In genomic region chr8:119888012-119888411, GRCm38 (mm10) we compare ENCODE assay signal across 28 mouse cellular contexts. TPM values are rescaled to one million over a fixed set of nuclear protein-coding genes. Genes with fewer than 3 reads are reported as not detected.
DNase-seq lines count a peak whose midpoint lies in the region; ATAC-seq and TF ChIP-seq lines count a peak whose summit lies in the region.
"Had no signal": no experiment of that assay in that cellular context is flagged by ENCODE, and none has a peak within 500 bp of the region (broad histone marks: within the 10 kb centered on the region; RNA-seq: fewer than 3 reads in every experiment).

No protein-coding gene starts in this region.

- WGBS in forebrain, embryonic 14.5 days: 54% methylated on average over 4 of the region's 4 CpGs
- 46% methylated on average over 4 of the region's 4 CpGs for WGBS in forebrain, embryonic 15.5 days
- WGBS in hindbrain, embryonic 13.5 days: 54% methylated on average over 4 of the region's 4 CpGs
- WGBS in hindbrain, embryonic 12.5 days: 49% methylated on average over 4 of the region's 4 CpGs
- WGBS in neural tube, embryonic 11.5 days: 64% methylated on average over 4 of the region's 4 CpGs
- 50% methylated on average over 4 of the region's 4 CpGs for WGBS in neural tube, embryonic 15.5 days
- 42% methylated on average over 4 of the region's 4 CpGs for WGBS in midbrain, postnatal 0 days

- H3K9ac ChIP-seq in forebrain, embryonic 14.5 days (ENCODE audit: low read length): no peak overlapping the region
- H3K9ac ChIP-seq in forebrain, embryonic 15.5 days (replicated peaks): no peak overlapping the region
- no peak overlapping the region for H3K9ac ChIP-seq in hindbrain, embryonic 13.5 days
- no peak overlapping the region for H3K9ac ChIP-seq in hindbrain, embryonic 12.5 days
- no peak overlapping the region for H3K9ac ChIP-seq in neural tube, embryonic 11.5 days (ENCODE audit: low read length)
- no peak overlapping the region for H3K9ac ChIP-seq in neural tube, embryonic 15.5 days (replicated peaks)
- H3K9ac ChIP-seq in midbrain, postnatal 0 days (replicated peaks; ENCODE audit: low read length, poor library complexity, severe bottlenecking): no peak overlapping the region
- H3K9ac ChIP-seq: heart, embryonic 15.5 days; limb, embryonic 12.5 days; liver, embryonic 15.5 days; lung, embryonic 14.5 days had no signal

- peak; percentile 55 for DNase-seq in forebrain, embryonic 14.5 days (ENCODE audit: low spot score)
- no peak for DNase-seq in neural tube, embryonic 11.5 days (ENCODE audit: low spot score)
- peak; percentile 42 for DNase-seq in midbrain, postnatal 0 days (ENCODE audit: low spot score)
- no peak for DNase-seq in thymus, postnatal 36 days
- DNase-seq: adrenal gland, postnatal 14 days; cerebellum, adult 11-12 months; cerebellum, adult 9-11 months; gastrocnemius, postnatal 14 days; heart, adult 11 months; kidney, adult 8-10 months; lung, embryonic 14.5 days; lung, postnatal 14 days; right cerebral cortex, adult 18-20 months; spleen, adult 18-20 months; thymus, postnatal 14 days had no signal

- no peak overlapping the region for H3K4me2 ChIP-seq in forebrain, embryonic 14.5 days (ENCODE audit: low read length)
- no peak overlapping the region for H3K4me2 ChIP-seq in forebrain, embryonic 15.5 days (replicated peaks)
- no peak overlapping the region for H3K4me2 ChIP-seq in hindbrain, embryonic 13.5 days
- H3K4me2 ChIP-seq in hindbrain, embryonic 12.5 days (replicated peaks): no peak overlapping the region
- H3K4me2 ChIP-seq in neural tube, embryonic 11.5 days (ENCODE audit: low read depth): no peak overlapping the region
- H3K4me2 ChIP-seq in neural tube, embryonic 15.5 days: no peak overlapping the region
- no peak overlapping the region for H3K4me2 ChIP-seq in midbrain, postnatal 0 days (ENCODE audit: low read depth, low read length, poor library complexity, severe bottlenecking)
- H3K4me2 ChIP-seq: heart, embryonic 15.5 days; limb, embryonic 12.5 days; liver, embryonic 15.5 days; lung, embryonic 14.5 days had no signal

- no peaks in the 10 kb centered on the region for H3K36me3 ChIP-seq in forebrain, embryonic 14.5 days (ENCODE audit: control insufficient read depth, insufficient read depth, low read length)
- H3K36me3 ChIP-seq in forebrain, embryonic 15.5 days: no peaks in the 10 kb centered on the region
- no peaks in the 10 kb centered on the region for H3K36me3 ChIP-seq in hindbrain, embryonic 13.5 days
- no peaks in the 10 kb centered on the region for H3K36me3 ChIP-seq in hindbrain, embryonic 12.5 days
- H3K36me3 ChIP-seq in neural tube, embryonic 11.5 days (ENCODE audit: control insufficient read depth, insufficient read depth, low read length): no peaks in the 10 kb centered on the region
- H3K36me3 ChIP-seq in neural tube, embryonic 15.5 days: no peaks in the 10 kb centered on the region
- H3K36me3 ChIP-seq in midbrain, postnatal 0 days (ENCODE audit: insufficient read depth, low read length): no peaks in the 10 kb centered on the region
- H3K36me3 ChIP-seq: heart, embryonic 10.5 days; heart, embryonic 15.5 days; limb, embryonic 12.5 days; liver, embryonic 15.5 days had no signal

- no peak overlapping the region for H3K27ac ChIP-seq in forebrain, embryonic 14.5 days (ENCODE audit: low read depth, low read length)
- no peak overlapping the region for H3K27ac ChIP-seq in forebrain, embryonic 15.5 days (replicated peaks)
- H3K27ac ChIP-seq in hindbrain, embryonic 13.5 days: peak overlapping the region; percentile 9; the same call in 1 of the 2 replicates
- no peak overlapping the region for H3K27ac ChIP-seq in hindbrain, embryonic 12.5 days
- no peak overlapping the region for H3K27ac ChIP-seq in neural tube, embryonic 11.5 days (ENCODE audit: low read depth, low read length)
- no peak overlapping the region for H3K27ac ChIP-seq in neural tube, embryonic 15.5 days (replicated peaks)
- H3K27ac ChIP-seq in midbrain, postnatal 0 days (ENCODE audit: low read depth, low read length): no peak overlapping the region
- H3K27ac ChIP-seq: heart, embryonic 10.5 days; heart, embryonic 15.5 days; kidney, postnatal 0 days; limb, embryonic 12.5 days; liver, embryonic 15.5 days had no signal

- H3K9me3 ChIP-seq in forebrain, embryonic 14.5 days (replicated peaks; ENCODE audit: control insufficient read depth, low read length): no peaks in the 10 kb centered on the region
- H3K9me3 ChIP-seq in forebrain, embryonic 15.5 days: no peaks in the 10 kb centered on the region
- H3K9me3 ChIP-seq in hindbrain, embryonic 13.5 days: no peaks in the 10 kb centered on the region
- H3K9me3 ChIP-seq in hindbrain, embryonic 12.5 days (replicated peaks): no peaks in the 10 kb centered on the region
- no peaks in the 10 kb centered on the region for H3K9me3 ChIP-seq in neural tube, embryonic 11.5 days (ENCODE audit: control insufficient read depth, low read length)
- no peaks in the 10 kb centered on the region for H3K9me3 ChIP-seq in neural tube, embryonic 15.5 days (replicated peaks)
- H3K9me3 ChIP-seq in midbrain, postnatal 0 days (ENCODE audit: low read length): no peaks in the 10 kb centered on the region
- H3K9me3 ChIP-seq: heart, embryonic 10.5 days; heart, embryonic 15.5 days; limb, embryonic 12.5 days; liver, embryonic 15.5 days had no signal

- no peak overlapping the region for H3K4me3 ChIP-seq in forebrain, embryonic 14.5 days (ENCODE audit: low read depth, low read length)
- H3K4me3 ChIP-seq in forebrain, embryonic 15.5 days: no peak overlapping the region
- H3K4me3 ChIP-seq in hindbrain, embryonic 13.5 days: no peak overlapping the region
- no peak overlapping the region for H3K4me3 ChIP-seq in hindbrain, embryonic 12.5 days
- H3K4me3 ChIP-seq in neural tube, embryonic 11.5 days (ENCODE audit: low read depth, low read length): no peak overlapping the region
- no peak overlapping the region for H3K4me3 ChIP-seq in neural tube, embryonic 15.5 days (replicated peaks)
- H3K4me3 ChIP-seq in midbrain, postnatal 0 days (ENCODE audit: low read depth, low read length): no peak overlapping the region
- H3K4me3 ChIP-seq: erythroblast, embryonic 14.5 days; heart, embryonic 10.5 days; heart, embryonic 15.5 days; limb, embryonic 12.5 days; liver, embryonic 15.5 days; myocyte had no signal

- H3K4me1 ChIP-seq in forebrain, embryonic 14.5 days (ENCODE audit: control insufficient read depth, insufficient read depth, low read length): no peaks in the 10 kb centered on the region
- peaks cover 13% of the 10 kb centered on the region for H3K4me1 ChIP-seq in forebrain, embryonic 15.5 days
- peaks cover 14% of the 10 kb centered on the region for H3K4me1 ChIP-seq in hindbrain, embryonic 13.5 days (replicated peaks)
- peaks cover 14% of the 10 kb centered on the region for H3K4me1 ChIP-seq in hindbrain, embryonic 12.5 days
- 0 out of 2 replicates have a peak, but pooled peaks cover 2% of the 10 kb centered on the region for H3K4me1 ChIP-seq in neural tube, embryonic 11.5 days (ENCODE audit: control insufficient read depth, insufficient read depth, low read length)
- H3K4me1 ChIP-seq in neural tube, embryonic 15.5 days: no peaks in the 10 kb centered on the region
- no peaks in the 10 kb centered on the region for H3K4me1 ChIP-seq in midbrain, postnatal 0 days (ENCODE audit: insufficient read depth, low read length)

- ATAC-seq in forebrain, embryonic 14.5 days: no peak
- no peak for ATAC-seq in forebrain, embryonic 15.5 days (replicated peaks)
- ATAC-seq in hindbrain, embryonic 13.5 days (ENCODE audit: low FRiP score): no peak
- no peak for ATAC-seq in hindbrain, embryonic 12.5 days (ENCODE audit: low FRiP score)
- ATAC-seq in neural tube, embryonic 11.5 days (ENCODE audit: insufficient read depth, low FRiP score, low TSS enrichment): peak; percentile 45; the same call in 1 of the 2 replicates
- ATAC-seq in neural tube, embryonic 15.5 days (ENCODE audit: low FRiP score): no peak
- ATAC-seq in midbrain, postnatal 0 days (ENCODE audit: low FRiP score): no peak
- ATAC-seq: intestine, embryonic 16.5 days had no signal

- no peaks in the 10 kb centered on the region for H3K27me3 ChIP-seq in forebrain, embryonic 14.5 days (replicated peaks; ENCODE audit: control insufficient read depth, insufficient read depth, low read length)
- H3K27me3 ChIP-seq in forebrain, embryonic 15.5 days: no peaks in the 10 kb centered on the region
- H3K27me3 ChIP-seq in hindbrain, embryonic 13.5 days: no peaks in the 10 kb centered on the region
- H3K27me3 ChIP-seq in hindbrain, embryonic 12.5 days: no peaks in the 10 kb centered on the region
- H3K27me3 ChIP-seq in neural tube, embryonic 11.5 days (ENCODE audit: control insufficient read depth, insufficient read depth, low read length): no peaks in the 10 kb centered on the region
- H3K27me3 ChIP-seq in neural tube, embryonic 15.5 days (replicated peaks): no peaks in the 10 kb centered on the region
- no peaks in the 10 kb centered on the region for H3K27me3 ChIP-seq in midbrain, postnatal 0 days (ENCODE audit: insufficient read depth, low read length)
- H3K27me3 ChIP-seq: heart, embryonic 15.5 days had no signal

- TF ChIP-seq CTCF in midbrain, postnatal 0 days (IDR thresholded peaks at IDR 0.05): no peak

RNA-seq across cellular contexts. Expression of gene Usp10, which starts 22.1 kb away (rescaled TPM):
- 94.2 and 119 TPM in 2 replicates for polyA plus RNA-seq in forebrain, embryonic 14.5 days (2014; fragmentation: Nextera tagmentation; extraction: Ambion mirVana)
- polyA plus RNA-seq in forebrain, embryonic 15.5 days (2015; fragmentation: Nextera tagmentation; extraction: Ambion mirVana): 143 and 149 TPM in 2 replicates
- 123 and 126 TPM in 2 replicates for polyA plus RNA-seq in hindbrain, embryonic 13.5 days (2015; fragmentation: Nextera tagmentation; extraction: Ambion mirVana)
- polyA plus RNA-seq in hindbrain, embryonic 12.5 days (2016; fragmentation: Nextera tagmentation; extraction: Ambion mirVana): 137 and 141 TPM in 2 replicates
- polyA plus RNA-seq in neural tube, embryonic 11.5 days (2014; fragmentation: Nextera tagmentation; extraction: Ambion mirVana): 154 and 181 TPM in 2 replicates
- 121 and 127 TPM in 2 replicates for polyA plus RNA-seq in neural tube, embryonic 15.5 days (2015; fragmentation: Nextera tagmentation; extraction: Ambion mirVana)
- 88.5 and 88.8 TPM in 2 replicates for total RNA-seq in midbrain, postnatal 0 days (2014; rRNA removed)
- polyA plus RNA-seq in midbrain, postnatal 0 days (2015; fragmentation: Nextera tagmentation; extraction: Ambion mirVana): 93.6 and 94.6 TPM in 2 replicates

RNA-seq across cellular contexts. Expression of gene Gm20388, which starts 22.6 kb away (rescaled TPM):
- polyA plus RNA-seq in forebrain, embryonic 14.5 days (2014; fragmentation: Nextera tagmentation; extraction: Ambion mirVana): 4.5 and 7.4 TPM in 2 replicates
- not detected in 2 replicates for polyA plus RNA-seq in forebrain, embryonic 15.5 days (2015; fragmentation: Nextera tagmentation; extraction: Ambion mirVana)
- 1.9 and 4.1 TPM in 2 replicates for polyA plus RNA-seq in hindbrain, embryonic 13.5 days (2015; fragmentation: Nextera tagmentation; extraction: Ambion mirVana)
- not detected in 2 replicates for polyA plus RNA-seq in hindbrain, embryonic 12.5 days (2016; fragmentation: Nextera tagmentation; extraction: Ambion mirVana)
- polyA plus RNA-seq in neural tube, embryonic 11.5 days (2014; fragmentation: Nextera tagmentation; extraction: Ambion mirVana): not detected in 2 replicates
- polyA plus RNA-seq in neural tube, embryonic 15.5 days (2015; fragmentation: Nextera tagmentation; extraction: Ambion mirVana): 3.5 TPM in 1 of 2 replicates, not detected in the other
- total RNA-seq in midbrain, postnatal 0 days (2014; rRNA removed): 39.0 and 74.2 TPM in 2 replicates
- not detected in 2 replicates for polyA plus RNA-seq in midbrain, postnatal 0 days (2015; fragmentation: Nextera tagmentation; extraction: Ambion mirVana)
- polyA plus RNA-seq: embryonic facial prominence, embryonic 14.5 days; heart, embryonic 15.5 days; kidney, postnatal 0 days; limb, embryonic 12.5 days; liver, embryonic 15.5 days; lung, embryonic 14.5 days had no signal

RNA-seq across cellular contexts. Expression of gene Klhl36, which starts 25.9 kb away (rescaled TPM):
- polyA plus RNA-seq in forebrain, embryonic 14.5 days (2014; fragmentation: Nextera tagmentation; extraction: Ambion mirVana): 11.9 and 12.5 TPM in 2 replicates
- polyA plus RNA-seq in forebrain, embryonic 15.5 days (2015; fragmentation: Nextera tagmentation; extraction: Ambion mirVana): 15.3 and 15.4 TPM in 2 replicates
- polyA plus RNA-seq in hindbrain, embryonic 13.5 days (2015; fragmentation: Nextera tagmentation; extraction: Ambion mirVana): 14.6 and 14.8 TPM in 2 replicates
- polyA plus RNA-seq in hindbrain, embryonic 12.5 days (2016; fragmentation: Nextera tagmentation; extraction: Ambion mirVana): 12.2 and 12.8 TPM in 2 replicates
- 7.8 and 8.9 TPM in 2 replicates for polyA plus RNA-seq in neural tube, embryonic 11.5 days (2014; fragmentation: Nextera tagmentation; extraction: Ambion mirVana)
- 16.5 and 17.4 TPM in 2 replicates for polyA plus RNA-seq in neural tube, embryonic 15.5 days (2015; fragmentation: Nextera tagmentation; extraction: Ambion mirVana)
- total RNA-seq in midbrain, postnatal 0 days (2014; rRNA removed): 28.2 and 31.0 TPM in 2 replicates
- polyA plus RNA-seq in midbrain, postnatal 0 days (2015; fragmentation: Nextera tagmentation; extraction: Ambion mirVana): 19.5 and 21.0 TPM in 2 replicates

RNA-seq across cellular contexts. Expression of gene Cotl1, which starts 47.7 kb away (rescaled TPM):
- polyA plus RNA-seq in forebrain, embryonic 14.5 days (2014; fragmentation: Nextera tagmentation; extraction: Ambion mirVana): 403 and 455 TPM in 2 replicates
- 127 and 138 TPM in 2 replicates for polyA plus RNA-seq in forebrain, embryonic 15.5 days (2015; fragmentation: Nextera tagmentation; extraction: Ambion mirVana)
- 98.1 and 106 TPM in 2 replicates for polyA plus RNA-seq in hindbrain, embryonic 13.5 days (2015; fragmentation: Nextera tagmentation; extraction: Ambion mirVana)
- polyA plus RNA-seq in hindbrain, embryonic 12.5 days (2016; fragmentation: Nextera tagmentation; extraction: Ambion mirVana): 115 and 142 TPM in 2 replicates
- polyA plus RNA-seq in neural tube, embryonic 11.5 days (2014; fragmentation: Nextera tagmentation; extraction: Ambion mirVana): 574 and 631 TPM in 2 replicates
- polyA plus RNA-seq in neural tube, embryonic 15.5 days (2015; fragmentation: Nextera tagmentation; extraction: Ambion mirVana): 104 and 158 TPM in 2 replicates
- 223 and 238 TPM in 2 replicates for total RNA-seq in midbrain, postnatal 0 days (2014; rRNA removed)
- 112 and 119 TPM in 2 replicates for polyA plus RNA-seq in midbrain, postnatal 0 days (2015; fragmentation: Nextera tagmentation; extraction: Ambion mirVana)

Comparison
In these comparisons a context has a peak if more than half of its experiments do, and no peak if none do; other contexts are left out.
1. DNase-seq: peak in forebrain, embryonic 14.5 days (single experiment) and midbrain, postnatal 0 days (single experiment); none in neural tube, embryonic 11.5 days (single experiment) and thymus, postnatal 36 days (0 of 2).